Mouse (Mus musculus) 3T3-L1 (cell line): Measurements from ENCODE around the gene Slc35g2.
A peak's percentile ranks its signal among the peaks of the same experiment; 100 is the strongest.

ENCODE experiments used
- DNase-seq: peaks from one replicate; pipeline ENCODE4 v3.0.0-alpha.2; 2015; ENCODE audit warnings: low read depth, low spot score

Slc35g2 gene

GRCm38 (mm10) chr9:100570626-100571233 lies at the start of gene Slc35g2:
Slc35g2 (minus strand) TSS chr9:100571090.
- DNase-seq, result no peak

GRCm38 (mm10) chr9:100616947-100617346 lies 46.1 kb upstream of the Slc35g2 start:
- DNase-seq, result no peak

DNA sequence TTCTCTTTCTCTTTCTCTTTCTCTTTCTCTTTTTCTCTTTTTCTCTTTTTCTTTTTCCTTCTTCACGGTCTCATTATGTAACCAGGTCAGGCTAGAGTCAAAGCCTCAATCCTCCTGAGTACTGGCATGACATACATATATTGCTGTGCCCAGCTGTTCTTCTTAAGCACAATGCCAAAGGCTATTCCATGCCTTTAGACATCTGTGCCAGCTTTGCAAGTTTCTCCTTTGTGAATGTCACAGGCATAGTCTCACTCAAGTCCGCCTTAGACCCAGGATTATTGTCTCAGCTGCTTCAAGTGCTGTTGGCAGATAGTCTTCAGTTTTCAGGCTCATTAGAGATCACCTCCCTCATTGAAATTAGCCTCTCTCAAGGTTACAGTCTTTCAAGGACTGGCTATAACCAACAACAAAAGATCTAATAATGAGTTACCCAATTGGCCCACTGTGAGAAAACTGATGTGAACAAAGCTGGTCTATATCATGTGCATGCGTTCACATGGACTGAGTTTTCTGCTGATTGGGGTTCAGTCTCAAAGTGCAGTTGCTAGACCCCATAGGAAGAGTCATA lies 42.7 kb upstream of the Slc35g2 start:
- no peak for DNase-seq

GRCm38 (mm10) chr9:100605985-100606554 lies 35.2 kb upstream of the Slc35g2 start:
- DNase-seq, result peak; percentile 95

- DNase-seq, result no peak
These were observed 34.6 kb upstream of the Slc35g2 start for GRCm38 (mm10) chr9:100605522-100605921.

DNA sequence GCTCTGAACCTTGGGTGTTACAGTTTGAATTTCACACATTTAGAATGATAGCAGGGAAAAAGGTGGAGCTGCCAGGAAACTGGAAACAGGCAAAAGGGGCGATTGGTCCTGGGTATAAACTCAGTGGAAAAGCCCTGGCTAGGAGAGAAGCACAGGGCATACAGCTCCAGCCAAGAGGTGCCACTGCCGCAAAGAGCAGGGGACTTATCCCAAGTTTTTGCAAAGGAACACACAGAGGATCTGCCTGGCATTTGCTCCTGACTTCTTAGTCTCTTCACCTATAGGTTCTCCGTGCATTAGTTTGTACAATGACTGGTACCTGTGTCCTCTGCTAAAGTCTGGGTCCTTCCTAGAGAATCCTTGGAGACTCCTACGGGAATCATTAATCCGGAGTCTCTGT lies 32.3 kb upstream of the Slc35g2 start:
- DNase-seq, result no peak

DNA sequence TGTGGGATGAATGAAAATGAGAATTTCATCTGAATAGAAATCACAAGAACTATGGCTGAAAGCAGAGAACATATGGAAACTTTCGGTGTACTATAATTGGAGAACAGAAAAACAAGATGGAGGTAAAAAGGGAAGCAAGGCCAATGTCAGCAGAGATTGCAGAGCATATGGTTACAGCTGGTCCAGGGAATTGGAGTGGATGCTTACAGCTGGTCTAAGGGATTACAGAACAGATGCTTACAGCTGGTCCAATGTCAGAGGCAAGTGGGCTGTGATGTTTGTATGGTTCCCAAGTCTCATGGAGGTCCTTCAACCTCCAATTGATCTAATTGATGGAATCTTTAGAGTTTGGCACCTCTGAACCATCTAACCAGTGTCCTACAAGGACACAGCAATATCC lies 31.2 kb upstream of the Slc35g2 start:
- DNase-seq, result no peak

DNA sequence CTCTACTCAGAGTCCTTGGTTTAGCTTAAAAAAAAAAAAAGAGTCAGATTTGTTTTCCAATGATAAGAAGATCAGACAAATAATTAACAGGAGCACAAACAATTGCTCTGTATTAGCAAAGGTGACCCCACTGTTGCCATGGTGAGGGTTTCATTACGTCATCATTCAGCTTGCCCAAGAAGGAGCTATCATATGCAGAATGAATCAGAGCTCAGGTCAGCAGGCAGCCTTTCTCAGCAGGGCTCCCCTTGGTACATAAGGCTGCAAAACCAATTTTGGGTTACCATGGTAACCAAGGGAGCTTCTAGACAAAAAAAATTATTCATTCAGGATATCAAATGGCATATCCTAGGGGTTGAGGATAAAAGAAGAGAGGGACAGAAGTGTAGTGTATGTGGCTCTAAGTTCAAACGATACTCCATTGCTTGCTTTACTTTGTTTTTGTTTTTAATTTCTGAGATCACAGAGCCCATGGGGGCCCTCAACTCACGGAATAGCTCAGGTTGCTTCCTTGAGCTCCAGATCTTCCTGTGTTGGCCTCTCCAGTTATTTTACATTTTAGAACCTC lies 29.0 kb upstream of the Slc35g2 start:
- peak; percentile 58 for DNase-seq

- DNase-seq, result no peak
These were observed 26.7 kb upstream of the Slc35g2 start, which contains the start of gene Stag1 for GRCm38 (mm10) chr9:100597546-100597945. Stag1 (plus strand) TSS chr9:100597798.

DNA sequence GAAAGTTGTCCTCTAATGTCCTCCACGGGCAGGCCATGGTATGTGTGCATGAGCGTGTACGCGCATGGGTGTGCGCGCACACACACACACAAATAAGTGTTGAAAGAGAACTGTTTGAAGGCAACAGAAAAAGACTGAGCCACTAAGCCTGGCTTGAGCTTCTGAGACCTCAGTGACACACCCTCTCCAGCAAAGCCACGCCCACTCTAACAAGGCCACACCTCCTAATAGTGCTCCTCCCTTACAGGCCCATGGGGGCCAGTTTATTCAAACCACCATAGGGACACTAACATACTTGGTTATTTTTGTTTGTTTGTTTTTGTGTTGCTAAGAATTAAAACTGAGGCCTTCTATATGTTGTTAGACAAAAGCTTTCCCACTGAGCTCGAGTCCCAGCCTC lies 25.4 kb upstream of the Slc35g2 start:
- no peak for DNase-seq

DNA sequence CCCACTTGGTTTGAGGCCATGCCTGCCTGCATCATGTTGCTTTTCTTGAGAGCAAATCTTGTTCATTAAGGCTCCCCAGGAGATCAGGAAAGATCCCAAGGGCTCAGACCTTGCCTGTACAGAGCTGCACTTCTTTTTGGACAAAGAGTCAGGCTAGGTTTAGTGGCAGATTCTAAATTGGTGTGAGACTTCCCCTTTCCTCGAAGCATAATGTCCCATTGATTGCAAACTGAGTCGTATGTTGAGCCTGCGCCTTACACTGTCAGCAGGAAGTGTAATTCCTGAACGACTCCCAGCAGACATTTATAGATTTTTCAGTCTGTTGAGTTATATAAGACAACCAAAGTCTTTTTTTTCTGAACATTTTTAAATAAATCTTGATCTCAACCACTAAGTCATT lies 19.6 kb upstream of the Slc35g2 start:
- no peak for DNase-seq

DNA sequence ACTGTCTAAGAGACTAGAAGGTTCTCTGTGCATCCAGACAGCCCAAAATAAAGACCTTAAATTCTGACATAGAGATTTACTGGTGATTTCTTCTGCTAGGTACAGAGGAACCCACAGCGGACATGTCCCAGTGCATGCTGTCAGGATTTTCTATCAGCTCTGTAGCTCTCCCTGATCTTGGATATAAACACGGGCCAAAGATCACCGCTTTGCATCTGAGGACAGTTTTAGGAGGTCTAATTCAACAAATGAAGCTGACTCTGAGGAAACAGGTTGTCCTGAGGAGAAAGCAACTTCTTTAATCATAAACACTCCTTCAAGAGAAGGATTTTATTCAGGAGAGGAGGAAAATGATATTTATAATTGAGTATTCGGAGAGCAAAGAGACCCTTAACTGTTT lies 13.1 kb upstream of the Slc35g2 start:
- no peak for DNase-seq

DNA sequence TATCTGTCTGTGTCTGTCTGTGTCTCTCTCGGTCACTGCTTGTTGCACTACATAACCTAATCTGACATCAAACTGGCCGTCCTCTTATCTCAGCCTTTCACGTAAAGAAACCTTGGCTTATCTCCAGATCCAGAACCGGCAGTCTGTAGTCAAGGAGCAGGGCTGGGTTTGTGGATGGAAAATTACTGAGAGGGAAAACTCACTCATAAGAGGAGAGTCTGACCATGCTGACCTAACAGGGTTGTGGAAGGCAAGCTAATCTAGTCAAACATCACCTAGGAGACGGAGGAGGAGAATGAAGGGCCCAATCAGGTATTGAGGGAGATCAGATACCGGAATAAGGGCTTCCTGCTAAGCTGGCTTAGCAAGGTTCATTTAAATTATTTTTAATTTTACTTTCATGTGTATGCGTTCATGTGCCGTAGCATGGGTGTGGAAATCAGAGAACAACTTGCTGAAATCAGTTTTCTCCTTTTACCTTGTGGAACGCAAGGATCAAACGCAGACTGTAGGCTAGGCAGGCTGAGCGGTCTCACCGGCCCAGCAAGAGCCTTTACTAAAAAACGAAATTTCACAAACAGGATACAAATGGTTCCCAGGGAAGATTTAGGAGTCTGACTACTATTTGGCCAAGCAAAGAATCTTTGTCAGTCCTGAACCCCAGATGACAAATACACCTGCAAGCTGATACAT lies 12.1 kb upstream of the Slc35g2 start:
- no peak for DNase-seq

DNA sequence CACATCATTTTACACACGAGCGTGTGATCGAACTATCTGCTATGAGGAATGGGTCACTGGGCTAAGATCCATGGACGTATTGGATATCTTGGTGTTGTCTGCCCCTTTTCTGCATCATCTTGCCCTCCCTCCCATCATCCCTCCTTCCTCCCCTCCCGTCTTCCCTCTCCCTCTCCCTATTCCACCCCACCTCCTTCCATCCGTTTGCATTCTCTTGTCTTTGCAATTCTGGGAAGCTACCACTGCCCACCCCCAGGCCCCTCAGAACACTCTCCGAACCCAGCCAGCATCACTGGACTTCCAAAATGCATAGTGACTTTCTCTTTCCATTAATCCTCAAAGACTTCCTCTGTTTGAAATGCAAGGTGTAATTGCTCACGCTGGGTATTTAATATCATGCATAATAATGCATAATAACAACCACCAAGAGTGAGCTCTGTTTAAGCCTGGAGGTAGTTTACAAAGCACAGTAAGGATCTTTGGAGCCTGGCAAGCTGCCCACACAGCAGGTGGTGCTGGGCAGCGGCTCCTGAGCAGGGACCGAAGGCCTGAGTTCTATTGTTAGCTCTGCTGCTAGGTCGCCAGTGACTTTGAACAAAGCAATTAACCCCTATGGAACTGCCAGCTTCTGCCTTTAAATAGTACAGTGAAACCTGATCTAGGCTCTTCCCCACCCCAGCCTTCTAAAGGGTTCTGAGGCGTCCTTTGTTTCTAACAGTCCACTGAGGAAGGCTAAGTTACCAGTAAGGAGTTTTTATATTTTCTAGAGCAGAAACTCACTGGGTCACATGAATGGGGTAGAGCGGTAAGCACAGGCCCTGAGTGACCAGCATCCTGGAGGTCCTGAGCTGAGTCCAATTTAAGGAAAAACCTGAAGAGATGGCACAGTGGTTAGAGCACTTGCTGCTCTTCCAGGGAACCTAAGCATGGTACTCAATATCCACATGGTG lies 10.9 kb upstream of the Slc35g2 start:
- no peak for DNase-seq

GRCm38 (mm10) chr9:100580196-100580740 lies 9.4 kb upstream of the Slc35g2 start:
- no peak for DNase-seq

DNA sequence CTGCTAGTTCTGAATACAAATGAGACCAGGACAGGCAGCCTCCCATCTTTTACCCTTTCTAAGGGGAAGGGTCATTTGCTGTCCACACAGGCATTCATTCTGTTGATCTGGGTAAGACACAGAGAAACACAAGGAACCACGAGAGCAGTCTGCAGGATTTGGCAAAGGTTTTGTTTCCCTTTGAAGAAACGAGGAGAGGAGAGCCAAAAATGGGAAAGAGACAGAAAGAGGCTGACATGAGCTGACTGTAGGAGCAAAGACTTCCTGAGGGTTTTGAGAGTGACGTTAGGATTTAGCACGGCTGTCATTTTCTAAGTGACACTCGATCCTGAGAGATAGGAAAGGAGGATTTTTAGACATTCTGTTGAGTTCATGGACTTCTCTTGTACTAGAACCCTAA lies 3.1 kb upstream of the Slc35g2 start:
- no peak for DNase-seq

- DNase-seq, result no peak
These were observed 2.4 kb upstream of the Slc35g2 start for GRCm38 (mm10) chr9:100573300-100573699.

DNA sequence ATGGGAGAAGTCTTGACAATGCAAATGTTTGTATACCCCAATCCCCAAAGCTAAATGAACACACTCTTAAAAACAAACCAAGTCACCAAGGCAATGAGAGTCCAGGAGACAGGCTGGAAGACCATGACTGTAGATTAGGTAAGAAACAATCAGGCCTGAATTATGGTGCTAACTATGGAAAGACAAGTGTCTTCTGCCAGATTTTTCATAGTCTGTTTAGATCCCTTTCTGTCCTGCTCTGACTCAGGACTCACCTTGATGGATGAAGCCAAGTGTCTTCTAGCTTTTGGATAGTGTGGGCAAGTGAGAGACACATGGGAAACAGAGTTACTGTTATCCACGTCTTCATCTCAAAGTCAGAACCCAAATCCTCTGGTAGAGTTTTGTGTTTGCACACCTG lies 621 bp upstream of the Slc35g2 start:
- no peak for DNase-seq

GRCm38 (mm10) chr9:100569798-100570625 lies 878 bp downstream of the Slc35g2 start:
- DNase-seq, result no peak

- DNase-seq, result no peak
These were observed 10.5 kb downstream of the Slc35g2 start for GRCm38 (mm10) chr9:100560251-100560890.
